Mouse (Mus musculus) lung, postnatal 0 days (tissue): ENCODE measurements around the gene Kcnc4.

Source experiments
- CTCF ChIP-seq: IDR thresholded peaks from 2 replicates; pipeline ENCODE4 v1.5.1; 2016; ENCODE audit warnings: antibody characterized with exemption, mild to moderate bottlenecking
- EP300 ChIP-seq: IDR thresholded peaks from 2 replicates; pipeline ENCODE4 v1.6.1; 2016; ENCODE audit warnings: antibody characterized with exemption, mild to moderate bottlenecking, control low read depth

- no peak for TF ChIP-seq CTCF
- no peak for TF ChIP-seq EP300
Measured at GRCm38 (mm10) chr3:107454280-107454679, 5.1 kb downstream of the Kcnc4 start.
